Mouse (Mus musculus) c-Kit-positive CD71-positive TER-119-negative erythroid progenitor cells, embryonic 14.5 days (primary cell): ENCODE measurements around the gene Dact1.

Source experiments
- DNase-seq: peaks from one replicate; pipeline ENCODE4 v3.0.0-alpha.2; 2013; ENCODE audit warnings: low read depth

The Dact1 gene

GRCm38 (mm10) chr12:71309581-71310067, at the start of gene Dact1:
Dact1 (plus strand) TSS chr12:71309884.
- peak; percentile 23 for DNase-seq

DNA sequence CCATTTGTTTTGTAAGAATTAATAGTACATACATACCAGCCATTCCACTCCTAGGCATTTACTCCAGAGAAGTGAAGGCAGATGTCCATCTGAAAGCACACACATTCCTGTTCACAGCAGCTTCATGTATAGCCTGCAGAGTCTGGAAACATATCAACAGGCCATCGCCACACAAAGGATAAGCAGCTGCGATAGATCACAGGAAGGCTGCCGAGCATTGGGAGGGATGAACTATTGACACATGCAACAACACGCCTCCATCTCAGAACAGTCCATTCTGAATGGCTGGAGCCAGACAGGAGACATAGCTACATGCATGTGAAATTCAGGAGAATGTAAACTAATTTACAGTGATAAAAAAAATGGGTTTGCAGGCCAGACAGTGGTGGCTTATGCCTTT, 45.5 kb upstream of the Dact1 start:
- DNase-seq, result no peak

DNA sequence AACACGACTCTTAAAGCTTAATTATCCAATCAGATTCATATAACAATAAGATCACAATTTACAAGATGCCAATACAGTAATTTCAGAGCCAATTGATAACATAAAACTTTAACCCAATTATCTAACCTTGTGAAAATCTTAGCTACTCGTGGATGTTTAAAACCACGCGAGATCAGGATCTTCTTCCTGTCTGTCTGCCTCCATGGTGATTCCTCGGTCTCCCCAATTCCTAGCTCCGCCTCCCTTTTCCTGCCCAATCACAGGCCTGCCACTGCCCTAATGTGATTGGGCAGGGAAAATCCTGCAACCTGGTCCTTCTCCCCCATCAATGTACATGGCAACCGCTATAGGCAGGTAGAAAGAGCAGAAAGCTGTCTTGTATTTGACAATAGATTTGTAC, 40.3 kb upstream of the Dact1 start:
- no peak for DNase-seq

- no peak for DNase-seq
These were observed 38.6 kb upstream of the Dact1 start for GRCm38 (mm10) chr12:71271131-71271530.

DNA sequence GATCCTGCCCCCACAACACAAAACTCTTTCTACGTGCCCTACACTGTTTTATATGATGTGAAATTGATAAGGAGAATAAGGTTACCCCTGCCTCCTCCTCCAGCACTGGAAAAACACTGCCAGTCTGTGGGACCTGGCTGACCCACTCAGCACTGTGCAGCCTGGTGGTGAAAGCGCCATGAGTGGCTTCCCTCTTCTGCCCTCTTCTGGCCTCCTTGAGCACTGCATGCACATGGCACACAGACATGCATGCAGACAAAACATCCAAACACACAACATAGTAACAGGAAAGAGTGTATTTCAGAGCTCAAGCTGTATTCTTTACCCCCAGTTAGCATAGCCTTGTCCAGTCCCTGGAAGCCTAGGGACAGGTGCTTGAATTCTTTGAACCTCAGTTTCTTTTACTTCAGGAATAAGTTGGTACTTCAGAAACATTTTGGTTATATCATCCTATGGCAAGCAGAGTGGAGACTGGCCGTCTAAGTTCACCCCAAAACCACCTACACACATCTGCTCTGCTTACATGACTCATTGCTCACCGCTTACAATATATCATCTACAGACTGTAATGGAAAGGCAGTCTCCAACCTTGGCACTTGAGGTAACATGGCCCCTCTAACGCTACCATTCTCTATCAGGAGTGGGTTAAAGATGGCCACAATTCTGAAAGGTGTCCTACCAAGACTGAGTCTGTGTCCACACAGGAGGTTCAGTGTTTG, 35.0 kb upstream of the Dact1 start:
- DNase-seq, result peak; percentile 3

GRCm38 (mm10) chr12:71275906-71276595, 33.6 kb upstream of the Dact1 start:
- DNase-seq, result no peak

DNA sequence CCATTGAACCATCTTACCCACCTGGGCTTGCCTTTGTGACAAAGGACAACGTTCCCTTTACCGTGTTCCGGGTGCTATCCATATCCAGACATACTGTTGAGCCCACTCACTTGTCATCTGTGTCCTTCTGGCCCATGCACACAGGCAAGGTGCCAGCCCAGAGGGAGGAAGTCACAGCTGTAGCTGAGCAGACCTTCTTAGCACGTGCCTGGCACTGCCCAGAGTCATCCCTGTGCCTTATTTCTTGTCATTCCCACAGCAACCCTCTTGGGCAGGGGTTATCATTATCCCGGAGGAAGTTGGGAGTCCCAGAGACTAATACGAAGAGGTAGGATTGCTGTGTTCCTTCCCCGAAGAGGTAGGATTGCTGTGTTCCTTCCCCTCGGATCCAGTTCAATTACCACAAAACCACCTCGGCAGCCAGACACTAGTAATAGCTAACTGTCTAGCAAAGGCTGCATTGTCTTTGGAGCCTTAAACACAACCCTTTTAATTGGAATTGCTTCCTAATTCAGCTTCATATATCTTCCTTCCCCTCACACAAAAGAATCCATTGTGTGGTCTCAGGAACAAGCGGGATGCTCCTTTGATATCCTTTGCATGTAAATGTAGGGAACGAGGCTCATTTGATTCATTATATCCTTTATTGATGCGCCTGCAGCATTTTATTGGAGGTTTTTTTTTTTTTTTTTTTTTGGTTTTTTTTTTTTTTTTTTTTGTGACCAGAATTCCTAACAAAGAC, 30.0 kb upstream of the Dact1 start:
- no peak for DNase-seq

DNA sequence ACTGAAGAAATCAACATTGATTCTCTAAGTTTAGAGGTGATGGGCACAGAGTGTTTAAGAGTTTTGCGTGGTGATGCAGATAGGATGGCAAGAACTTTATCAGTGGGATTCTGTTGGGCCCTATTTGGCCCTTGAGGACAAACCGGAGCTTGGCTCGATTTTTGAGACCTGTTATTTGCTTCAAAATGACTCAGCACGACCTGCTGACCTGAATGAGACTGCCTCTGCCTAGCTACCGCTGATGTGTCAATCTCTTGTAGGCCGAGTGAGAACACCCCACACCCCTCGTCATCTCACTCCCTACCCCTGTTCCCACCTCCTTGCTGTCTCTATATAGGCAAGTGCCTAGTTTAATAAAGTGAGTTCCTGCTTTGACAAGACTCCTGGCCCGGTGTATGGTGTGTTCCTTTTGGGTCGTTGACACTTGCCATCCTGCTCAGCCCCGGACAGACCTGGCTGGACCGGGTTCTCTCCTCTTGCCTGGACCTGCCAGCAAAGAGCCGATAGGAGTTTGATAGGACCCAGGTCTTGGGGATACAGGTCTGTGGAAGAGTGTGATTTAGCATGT, 28.4 kb upstream of the Dact1 start:
- DNase-seq, result no peak

GRCm38 (mm10) chr12:71285399-71285798, 24.3 kb upstream of the Dact1 start:
- no peak for DNase-seq

DNA sequence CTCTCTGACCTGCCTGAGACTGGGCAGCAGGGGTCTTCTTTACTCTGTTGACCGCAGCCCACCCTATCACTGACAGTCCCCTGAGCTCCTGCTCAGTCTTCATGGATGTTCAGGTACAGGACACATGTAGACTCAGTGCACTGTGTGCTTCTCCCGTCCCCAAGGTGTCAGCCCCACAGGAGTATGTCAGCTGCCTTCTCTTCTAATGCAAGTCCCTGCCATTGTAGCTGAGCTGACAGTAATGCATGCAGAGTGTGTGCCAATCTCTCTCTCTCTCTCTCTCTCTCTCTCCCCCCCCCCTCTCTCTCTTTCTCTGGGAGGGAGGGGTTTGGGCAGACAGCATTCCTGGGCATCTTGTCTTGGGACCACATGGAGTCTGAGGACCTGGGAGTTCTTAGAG, 19.2 kb upstream of the Dact1 start:
- DNase-seq, result no peak

GRCm38 (mm10) chr12:71293960-71294942, 15.4 kb upstream of the Dact1 start:
- DNase-seq, result no peak

DNA sequence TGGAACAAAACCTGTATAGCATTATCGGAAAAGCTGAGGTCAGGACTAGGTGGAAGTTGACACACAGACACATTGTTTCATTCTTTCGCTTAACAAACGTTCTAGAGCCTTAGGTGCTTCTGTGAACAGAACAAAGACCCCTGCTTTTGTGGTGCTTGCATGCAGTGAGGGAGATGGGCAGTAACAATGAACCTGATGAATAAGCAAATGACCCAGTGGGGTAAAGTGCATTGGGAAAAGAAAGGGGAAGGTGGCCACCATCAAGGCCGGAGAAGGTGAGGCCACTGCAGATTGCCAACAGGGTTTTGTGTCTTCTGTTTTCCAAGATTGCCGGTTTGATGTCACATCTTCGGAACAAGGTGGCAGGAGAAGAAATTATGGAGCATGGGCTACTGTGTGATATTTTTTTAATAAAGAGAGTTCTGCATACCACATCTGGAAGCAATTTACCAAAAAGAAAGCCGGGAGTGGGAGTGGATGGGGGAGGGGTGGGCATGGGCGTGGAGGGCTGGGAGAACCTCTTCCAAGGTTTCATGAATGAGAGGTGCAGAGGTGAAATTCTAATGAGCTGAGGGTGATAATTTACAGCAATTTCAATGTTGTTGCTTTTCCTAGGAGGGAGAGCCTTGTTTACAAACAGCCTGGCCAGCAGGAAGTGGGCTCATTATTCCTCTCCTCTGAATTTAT, 12.7 kb upstream of the Dact1 start:
- DNase-seq, result no peak

DNA sequence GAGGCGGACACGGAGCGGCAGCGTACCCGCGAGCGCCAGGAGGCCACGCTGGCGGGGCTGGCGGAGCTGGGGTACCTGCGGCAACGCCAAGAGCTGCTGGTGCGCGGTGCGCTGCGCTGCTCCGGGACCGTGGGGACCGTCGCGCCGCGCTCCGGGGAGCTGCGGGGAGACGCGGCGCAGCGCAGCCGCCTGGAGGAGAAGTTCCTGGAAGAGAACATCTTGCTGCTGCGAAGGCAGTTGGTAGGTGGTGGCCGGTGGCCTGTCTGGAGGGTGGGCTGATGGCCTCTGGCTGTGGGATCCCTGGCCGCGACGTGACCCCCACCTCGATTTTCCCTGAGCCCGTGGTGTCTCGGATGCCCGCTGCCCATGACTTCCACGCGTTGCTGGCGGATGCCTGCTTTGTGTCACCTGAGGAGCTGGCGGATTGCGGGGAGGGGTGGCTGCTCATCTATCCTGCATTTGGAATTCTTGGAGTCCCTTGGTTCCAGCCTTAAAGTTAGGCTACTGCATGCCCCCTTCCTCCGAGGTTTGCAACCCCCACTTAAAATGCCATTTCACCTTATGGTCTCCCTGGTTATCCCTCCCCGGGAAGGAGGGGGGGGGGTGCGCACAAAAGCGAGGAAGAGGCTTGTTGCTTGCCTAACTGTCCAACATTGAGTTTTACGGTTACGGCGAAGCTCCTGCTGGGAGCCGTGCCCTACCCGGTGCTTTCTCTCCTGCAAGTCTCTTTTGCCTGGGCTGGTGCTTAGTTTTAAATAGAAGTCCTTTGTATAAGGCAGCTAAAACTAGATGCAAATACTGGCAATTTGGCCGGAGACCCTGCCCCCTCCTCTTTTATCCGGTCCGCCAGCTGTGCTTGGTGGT, 616 bp downstream of the Dact1 start:
- DNase-seq, result no peak

GRCm38 (mm10) chr12:71311237-71311887, 1.7 kb downstream of the Dact1 start:
- DNase-seq, result no peak

DNA sequence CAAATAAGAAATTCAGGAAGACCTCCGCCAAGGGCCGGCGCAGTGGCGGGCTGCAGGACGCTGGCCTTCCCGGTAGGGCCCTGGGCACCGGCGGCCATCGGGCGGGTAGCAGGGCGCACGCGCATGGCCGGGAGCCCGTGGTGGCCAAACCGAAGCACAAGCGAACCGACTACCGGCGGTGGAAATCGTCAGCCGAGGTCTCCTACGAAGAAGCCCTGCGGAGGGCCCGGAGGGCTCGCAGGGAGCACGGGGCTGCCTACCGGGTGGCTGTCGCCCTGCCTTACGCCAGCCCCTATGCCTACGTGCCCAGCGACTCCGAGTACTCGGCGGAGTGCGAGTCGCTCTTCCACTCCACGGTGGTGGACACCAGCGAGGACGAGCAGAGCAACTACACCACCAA, 8.6 kb downstream of the Dact1 start:
- DNase-seq, result no peak

GRCm38 (mm10) chr12:71319536-71319935, 9.9 kb downstream of the Dact1 start:
- DNase-seq, result no peak

DNA sequence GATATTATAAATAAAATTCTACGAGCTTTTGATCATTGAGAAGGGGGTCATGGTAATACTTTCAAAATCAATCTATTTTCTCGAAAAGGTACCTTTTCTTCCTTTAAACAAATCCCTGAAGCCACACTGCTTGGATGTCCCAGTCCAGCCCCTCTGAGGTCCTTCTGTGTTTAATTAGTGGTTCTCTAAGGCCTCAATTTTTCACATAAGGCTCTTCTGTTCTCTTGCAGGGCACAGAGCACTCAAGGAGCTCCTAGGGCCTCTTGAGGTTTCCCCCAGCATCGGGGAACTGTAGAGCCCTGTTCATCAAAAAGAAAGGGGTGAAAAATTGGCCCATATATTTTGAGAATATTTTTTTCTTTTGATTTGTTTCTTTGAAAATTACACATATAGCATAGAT, 23.0 kb downstream of the Dact1 start:
- no peak for DNase-seq

DNA sequence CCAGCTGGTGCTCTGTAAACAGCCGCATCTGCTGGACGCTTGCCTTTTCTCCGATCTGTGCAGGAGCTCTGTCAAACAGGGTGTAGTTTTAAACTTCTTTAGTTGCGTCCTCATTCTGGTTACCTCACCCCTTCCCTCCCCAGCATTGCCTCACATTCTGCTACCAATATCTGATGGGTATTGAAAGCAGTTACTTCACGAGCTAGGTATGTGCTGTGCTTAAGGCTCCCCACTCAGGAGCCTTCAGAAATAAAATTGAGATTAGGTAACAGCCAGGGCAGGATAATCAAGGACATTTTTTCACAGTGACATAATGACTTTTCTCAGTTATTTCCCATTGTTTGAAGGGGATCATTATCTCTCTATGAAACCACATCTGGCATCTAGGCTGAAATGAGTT, 23.9 kb downstream of the Dact1 start:
- no peak for DNase-seq

DNA sequence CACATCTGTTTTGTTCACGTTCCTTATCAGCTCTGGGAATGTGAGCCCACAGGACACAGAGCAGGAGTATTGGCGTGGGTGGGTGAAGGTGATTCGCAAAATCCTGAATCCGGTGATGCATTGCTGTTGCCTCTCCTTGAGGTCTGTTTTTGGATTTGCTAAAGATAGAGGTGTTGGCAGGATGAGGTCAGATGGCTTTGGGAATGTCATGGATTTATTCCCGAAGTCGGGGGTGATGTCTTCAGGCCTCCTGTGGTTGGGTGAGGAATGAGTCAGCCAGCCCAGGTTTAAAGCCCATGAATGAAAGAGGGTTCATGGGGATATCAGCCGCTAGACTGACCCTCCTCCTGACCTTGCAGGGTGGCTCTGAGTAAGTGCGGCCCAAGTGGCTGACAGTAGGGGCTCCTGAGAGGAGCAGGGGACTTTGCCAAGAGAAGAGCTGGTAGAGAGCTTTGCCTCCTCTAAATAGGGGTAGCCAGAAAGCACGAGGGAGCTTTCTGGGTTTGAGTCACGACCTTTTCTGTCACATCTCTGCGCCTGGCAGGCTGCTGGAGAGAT, 27.4 kb downstream of the Dact1 start:
- no peak for DNase-seq
